Mouse (Mus musculus) E14TG2a.4 (cell line): ENCODE measurements around the gene Hspa12a.

Experiments used
- CTCF ChIP-seq: conservative IDR thresholded peaks from 2 replicates; pipeline ENCODE4 v1.5.1; 2014; ENCODE audit warnings: low read length
- NANOG ChIP-seq: IDR thresholded peaks from 2 replicates; pipeline ENCODE4 v1.6.1; 2014; ENCODE audit warnings: borderline replicate concordance, low read length, mixed read lengths
- POU5F1 ChIP-seq: IDR thresholded peaks from 2 replicates; pipeline ENCODE4 v1.6.1; 2014; ENCODE audit warnings: low read length, borderline replicate concordance

GRCm38 (mm10) chr19:58817398-58817797, 126.1 kb downstream of the Hspa12a start:
- TF ChIP-seq CTCF, result no peak
- TF ChIP-seq POU5F1, result no peak
- no peak for TF ChIP-seq NANOG
